Mouse (Mus musculus) NIH3T3 (cell line): ENCODE results near the gene Cabp2.
A peak's percentile ranks its signal among the peaks of the same experiment; 100 is the strongest.

Experiments
- DNase-seq: peaks from one replicate; pipeline ENCODE4 v3.0.0-alpha.2; 2012; ENCODE audit warnings: low read depth

Gene Cabp2

GRCm38 (mm10) chr19:4122411-4123370 lies 41.3 kb downstream of the Cabp2 start:
- DNase-seq, result peak; percentile 46

- DNase-seq, result peak; percentile 52
Observed at GRCm38 (mm10) chr19:4124432-4124831, 43.1 kb downstream of the Cabp2 start.

- DNase-seq, result peak; percentile 60
Observed at GRCm38 (mm10) chr19:4125268-4125667, 43.9 kb downstream of the Cabp2 start.

- DNase-seq, result peak; percentile 99
Observed at GRCm38 (mm10) chr19:4125741-4126696, 44.6 kb downstream of the Cabp2 start, which contains the start of gene Aip. Gene Aip (minus strand): TSS chr19:4125858.

GRCm38 (mm10) chr19:4126759-4127495 lies 45.5 kb downstream of the Cabp2 start:
- DNase-seq, result peak; percentile 65

GRCm38 (mm10) chr19:4129462-4129861 lies 48.1 kb downstream of the Cabp2 start:
- DNase-seq, result no peak

- no peak for DNase-seq
Observed at GRCm38 (mm10) chr19:4130106-4130505, 48.7 kb downstream of the Cabp2 start.

GRCm38 (mm10) chr19:4131075-4131474 lies 49.7 kb downstream of the Cabp2 start:
- no peak for DNase-seq

- no peak for DNase-seq
Observed at GRCm38 (mm10) chr19:4131768-4132167, 50.4 kb downstream of the Cabp2 start.

- DNase-seq, result no peak
Observed at GRCm38 (mm10) chr19:4134354-4134753, 53.0 kb downstream of the Cabp2 start.

- DNase-seq, result peak; percentile 36
Observed at GRCm38 (mm10) chr19:4135229-4135962, 54.0 kb downstream of the Cabp2 start.

- DNase-seq, result peak; percentile 59
Observed at GRCm38 (mm10) chr19:4135963-4136345, 54.6 kb downstream of the Cabp2 start.

GRCm38 (mm10) chr19:4136463-4136862 lies 55.1 kb downstream of the Cabp2 start:
- DNase-seq, result peak; percentile 48
